Mouse (Mus musculus) frontal cortex, postnatal 14 days (tissue): ENCODE data around the gene Fyb2.
"Not testable (repeated sequence)": the region's sequence is repeated elsewhere in the genome, so short reads cannot be mapped to it uniquely, and the experiment has no call there.

Source experiments
- DNase-seq, 2 experiments: peaks; one replicate each; pipeline ENCODE4 v3.0.0; 2022; ENCODE audit warnings: low spot score in 2 of 2

Fyb2 gene

GRCm38 (mm10) chr4:104939535-104939934 lies 26.3 kb downstream of the Fyb2 start:
- DNase-seq, result no peak

- no peak for DNase-seq
These were observed 28.6 kb downstream of the Fyb2 start for GRCm38 (mm10) chr4:104941895-104942294.

GRCm38 (mm10) chr4:104944482-104944881 lies 31.2 kb downstream of the Fyb2 start:
- no peak for DNase-seq

- no peak for DNase-seq
These were observed 35.6 kb downstream of the Fyb2 start for GRCm38 (mm10) chr4:104948886-104949285.

GRCm38 (mm10) chr4:104949304-104949703 lies 36.0 kb downstream of the Fyb2 start:
- DNase-seq, result no peak

GRCm38 (mm10) chr4:104951280-104951878 lies 38.1 kb downstream of the Fyb2 start:
- DNase-seq, result no peak

- DNase-seq, result no peak
These were observed 43.4 kb downstream of the Fyb2 start for GRCm38 (mm10) chr4:104956691-104957090.

- no peak for DNase-seq
These were observed 48.2 kb downstream of the Fyb2 start for GRCm38 (mm10) chr4:104961431-104961830.

GRCm38 (mm10) chr4:104972606-104973005 lies 59.4 kb downstream of the Fyb2 start:
- DNase-seq, result no peak

GRCm38 (mm10) chr4:104975162-104975830 lies 62.0 kb downstream of the Fyb2 start:
- DNase-seq, result no peak

GRCm38 (mm10) chr4:104985960-104986632 lies 72.8 kb downstream of the Fyb2 start:
- no peak for DNase-seq

GRCm38 (mm10) chr4:104987631-104988030 lies 74.4 kb downstream of the Fyb2 start:
- no peak for DNase-seq

GRCm38 (mm10) chr4:104988102-104988501 lies 74.8 kb downstream of the Fyb2 start:
- no peak for DNase-seq

GRCm38 (mm10) chr4:104988709-104989108 lies 75.5 kb downstream of the Fyb2 start:
- DNase-seq, result no peak

- DNase-seq, result no peak
These were observed 76.8 kb downstream of the Fyb2 start for GRCm38 (mm10) chr4:104990016-104990415.

- DNase-seq, result no peak
These were observed 77.4 kb downstream of the Fyb2 start for GRCm38 (mm10) chr4:104990686-104991085.

- no peak for DNase-seq
These were observed 79.0 kb downstream of the Fyb2 start for GRCm38 (mm10) chr4:104992271-104992670.

- DNase-seq, result no peak
These were observed 80.1 kb downstream of the Fyb2 start for GRCm38 (mm10) chr4:104993140-104993874.

GRCm38 (mm10) chr4:104999702-105000101 lies 86.4 kb downstream of the Fyb2 start:
- DNase-seq, result no peak

- no peak for DNase-seq
These were observed 88.5 kb downstream of the Fyb2 start for GRCm38 (mm10) chr4:105001736-105002135.

- DNase-seq, result no peak
These were observed 90.9 kb downstream of the Fyb2 start for GRCm38 (mm10) chr4:105004135-105004534.

- not testable (repeated sequence) for DNase-seq
These were observed 91.4 kb downstream of the Fyb2 start for GRCm38 (mm10) chr4:105004649-105005048.
